Mouse (Mus musculus) brain, embryonic 18.5 days (tissue): Measurements from ENCODE around the gene H1foo.

ENCODE experiments used
- DNase-seq: peaks from one replicate; pipeline ENCODE4 v3.0.0-alpha.2; 2012; ENCODE audit warnings: low read depth, low spot score

Gene H1foo

GRCm38 (mm10) chr6:115927292-115928242, 17.2 kb upstream of the H1foo start:
- no peak for DNase-seq

GRCm38 (mm10) chr6:115930018-115930417, 14.7 kb upstream of the H1foo start:
- no peak for DNase-seq

GRCm38 (mm10) chr6:115931639-115932038, 13.1 kb upstream of the H1foo start, which contains the start of gene Rho:
Gene Rho, plus strand, starts transcription at chr6:115931748.
- DNase-seq = no peak

- DNase-seq = no peak
Observed at GRCm38 (mm10) chr6:115932391-115932790, 12.3 kb upstream of the H1foo start.

GRCm38 (mm10) chr6:115935544-115935943, 9.2 kb upstream of the H1foo start:
- no peak for DNase-seq

GRCm38 (mm10) chr6:115938011-115938410, 6.7 kb upstream of the H1foo start:
- no peak for DNase-seq

- no peak for DNase-seq
Observed at GRCm38 (mm10) chr6:115938798-115939197, 5.9 kb upstream of the H1foo start.

- no peak for DNase-seq
Observed at GRCm38 (mm10) chr6:115940603-115941002, 4.1 kb upstream of the H1foo start.

- DNase-seq = no peak
Observed at GRCm38 (mm10) chr6:115941128-115941527, 3.6 kb upstream of the H1foo start.

- DNase-seq = no peak
Observed at GRCm38 (mm10) chr6:115943498-115944427, 975 bp upstream of the H1foo start.

- no peak for DNase-seq
Observed at GRCm38 (mm10) chr6:115945633-115946032, 895 bp downstream of the H1foo start.

- DNase-seq = no peak
Observed at GRCm38 (mm10) chr6:115946389-115946788, 1.7 kb downstream of the H1foo start.

- DNase-seq = no peak
Observed at GRCm38 (mm10) chr6:115954506-115955074, 9.9 kb downstream of the H1foo start.

GRCm38 (mm10) chr6:115955169-115955568, 10.4 kb downstream of the H1foo start:
- no peak for DNase-seq

GRCm38 (mm10) chr6:115955664-115956063, 10.9 kb downstream of the H1foo start:
- DNase-seq = no peak

GRCm38 (mm10) chr6:115956418-115956921, 11.7 kb downstream of the H1foo start:
- DNase-seq = no peak

- DNase-seq = no peak
Observed at GRCm38 (mm10) chr6:115956922-115957601, 12.3 kb downstream of the H1foo start.

GRCm38 (mm10) chr6:115957681-115958080, 12.9 kb downstream of the H1foo start:
- no peak for DNase-seq

GRCm38 (mm10) chr6:115958445-115958844, 13.7 kb downstream of the H1foo start:
- DNase-seq = no peak

- DNase-seq = no peak
Observed at GRCm38 (mm10) chr6:115959151-115959691, 14.5 kb downstream of the H1foo start.

- DNase-seq = no peak
Observed at GRCm38 (mm10) chr6:115960322-115960721, 15.6 kb downstream of the H1foo start.
